Mouse (Mus musculus) right cerebral cortex, postnatal 10 days (tissue): ENCODE measurements around the gene Entpd7.

Experiments
- DNase-seq, 2 experiments: peaks; one replicate each; pipeline ENCODE4 v3.0.0; 2021; ENCODE audit warnings: low spot score in 2 of 2

Entpd7 gene

GRCm38 (mm10) chr19:43769366-43769960, 80.0 kb downstream of the Entpd7 start:
- no peak for DNase-seq

GRCm38 (mm10) chr19:43770584-43770983, 81.1 kb downstream of the Entpd7 start:
- DNase-seq: no peak

- no peak for DNase-seq
These were observed 82.1 kb downstream of the Entpd7 start for GRCm38 (mm10) chr19:43771499-43771969.

GRCm38 (mm10) chr19:43772311-43772710, 82.8 kb downstream of the Entpd7 start:
- DNase-seq: no peak

GRCm38 (mm10) chr19:43775433-43775832, 86.0 kb downstream of the Entpd7 start:
- no peak for DNase-seq

- no peak for DNase-seq
These were observed 87.1 kb downstream of the Entpd7 start for GRCm38 (mm10) chr19:43776561-43776960.

- no peak for DNase-seq
These were observed 87.8 kb downstream of the Entpd7 start for GRCm38 (mm10) chr19:43777308-43777707.

GRCm38 (mm10) chr19:43780391-43780790, 90.9 kb downstream of the Entpd7 start:
- no peak for DNase-seq

- DNase-seq: no peak
These were observed 92.5 kb downstream of the Entpd7 start, which contains the start of gene Abcc2 for GRCm38 (mm10) chr19:43781980-43782379. Abcc2 (plus strand) TSS chr19:43782192.
